Mouse (Mus musculus) G1E (cell line): ENCODE measurements around the gene Tbc1d8b.

Experiments
- CTCF ChIP-seq: IDR thresholded peaks from 2 replicates; pipeline ENCODE4 v1.5.1; 2012; ENCODE audit warnings: low read depth, low read length, inconsistent platforms, mixed read lengths
- GATA1 ChIP-seq: IDR thresholded peaks from 2 replicates; pipeline ENCODE4 v1.6.1; 2012; ENCODE audit warnings: borderline replicate concordance, low read length, inconsistent platforms, mixed read lengths
- TAL1 ChIP-seq: conservative IDR thresholded peaks from 2 replicates; pipeline ENCODE4 v1.6.1; 2012; ENCODE audit warnings: low read depth, low read length, inconsistent platforms, mixed read lengths

GRCm38 (mm10) chrX:139783045-139783422 is 98.2 kb downstream of the Tbc1d8b start:
- TF ChIP-seq CTCF, result no peak
- TF ChIP-seq TAL1, result no peak
- TF ChIP-seq GATA1, result no peak
